Mouse (Mus musculus) mature B cell (primary cell): ENCODE measurements around the gene Pttg1.

Source experiments
- in situ Hi-C: fragments of 300-500 bp; cut with MboI; formaldehyde crosslinking; loops from 2 replicates; pipeline ENCODE4 v1.14.3; 2019

Pttg1 gene

GRCm38 (mm10) chr11:43376598-43376997, 49.5 kb downstream of the Pttg1 start:
- in situ Hi-C loops, result no loop called here

- in situ Hi-C loops, result no loop called here
These were observed 51.1 kb downstream of the Pttg1 start for GRCm38 (mm10) chr11:43374956-43375355.

GRCm38 (mm10) chr11:43373367-43373766, 52.7 kb downstream of the Pttg1 start:
- in situ Hi-C loops, result no loop called here

- in situ Hi-C loops, result no loop called here
These were observed 54.2 kb downstream of the Pttg1 start for GRCm38 (mm10) chr11:43371807-43372206.
